Mouse (Mus musculus) adrenal gland, postnatal 36 days (tissue): ENCODE measurements at regions not wholly inside any gene's neighbourhood (a gene's known extent, or its start where the extent isn't known, plus 50 kb on each side); places are given as distances from the start of the nearest gene placed in this dataset.

Experiments
- DNase-seq, 2 experiments: peaks; one replicate each; pipeline ENCODE4 v3.0.0; 2021; ENCODE audit warnings: mixed read lengths in 1 of 2

DNA sequence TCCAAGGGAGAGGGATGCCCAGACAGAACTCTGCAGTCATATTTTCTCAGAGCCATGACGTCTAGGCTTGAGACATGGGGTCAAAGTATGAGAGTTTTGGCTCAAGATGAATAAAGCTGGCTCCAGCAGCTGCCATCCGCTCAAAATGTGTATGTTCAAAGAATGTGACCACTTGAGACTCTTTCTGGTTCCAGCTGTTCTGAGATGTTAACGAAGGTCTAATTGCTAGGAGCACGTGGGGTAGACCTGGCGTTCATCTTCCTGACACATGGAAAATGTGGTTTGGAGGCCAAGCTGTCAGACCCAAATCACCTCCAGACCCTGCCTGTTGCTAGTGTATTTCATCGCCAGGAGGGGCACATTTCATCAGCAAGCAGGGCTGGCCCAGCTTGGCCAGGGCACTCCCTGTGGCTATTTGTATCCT, 58.9 kb upstream of the Ankrd1 start:
- DNase-seq = no peak

DNA sequence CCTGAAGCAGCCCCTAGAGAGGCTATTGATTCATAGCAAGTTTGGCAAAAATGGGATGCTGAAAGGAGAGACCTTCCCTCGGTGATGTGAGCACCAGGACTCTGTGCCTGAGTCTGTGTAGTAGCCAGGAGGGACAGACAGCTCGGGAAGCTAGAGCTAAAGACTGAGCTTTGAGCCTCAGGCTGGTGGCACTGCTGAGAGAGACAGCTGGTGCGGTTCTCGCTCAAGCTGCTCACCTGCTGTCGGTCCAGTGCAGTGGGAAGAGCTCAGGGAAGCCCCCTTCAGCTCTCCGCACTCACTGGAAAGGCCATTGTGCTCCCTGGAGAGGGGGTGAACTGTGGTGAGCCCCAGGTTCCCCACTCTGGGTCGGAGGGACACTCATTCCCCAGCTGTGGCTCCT, 60.4 kb upstream of the Ankrd1 start:
- DNase-seq = no peak

DNA sequence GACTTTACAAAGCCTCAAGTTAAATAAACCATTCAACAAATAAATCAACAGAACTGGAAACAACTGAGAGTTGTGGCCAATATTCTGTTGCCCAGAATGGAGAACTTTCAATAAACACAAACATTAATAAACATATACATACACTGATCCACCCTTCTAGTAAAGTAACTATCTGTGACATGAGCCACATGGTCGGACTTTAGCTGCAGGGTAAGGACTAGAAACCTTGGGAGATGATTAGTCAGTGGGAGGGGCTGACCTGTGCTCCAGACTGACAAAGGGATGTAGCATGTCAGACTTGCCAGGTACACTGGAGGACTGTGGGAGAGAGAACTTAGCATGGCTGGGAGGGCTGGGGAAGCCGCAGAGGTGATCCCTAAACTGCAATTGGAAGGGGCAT, 61.6 kb upstream of the Ankrd1 start:
- DNase-seq = no peak

DNA sequence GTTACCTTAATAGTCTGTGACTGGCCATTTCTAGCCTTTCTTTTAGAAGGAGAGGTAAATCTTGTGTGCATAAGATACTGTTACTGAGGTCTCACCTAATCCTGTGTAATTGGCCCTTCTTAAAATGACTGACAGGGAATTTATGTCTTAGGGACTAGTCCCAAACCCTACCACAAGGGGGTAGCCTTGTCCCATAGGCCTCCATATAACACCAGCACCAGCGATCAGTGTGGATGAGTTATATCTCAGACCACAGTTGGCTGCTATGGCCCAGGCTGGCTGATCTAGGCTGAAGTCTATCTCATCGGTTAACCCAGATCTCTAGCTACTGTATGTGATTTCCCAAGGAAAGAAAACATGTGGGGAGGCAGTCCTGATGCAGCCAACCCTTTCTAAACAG, 63.2 kb upstream of the Ankrd1 start:
- DNase-seq = peak; percentile 59 to 79

DNA sequence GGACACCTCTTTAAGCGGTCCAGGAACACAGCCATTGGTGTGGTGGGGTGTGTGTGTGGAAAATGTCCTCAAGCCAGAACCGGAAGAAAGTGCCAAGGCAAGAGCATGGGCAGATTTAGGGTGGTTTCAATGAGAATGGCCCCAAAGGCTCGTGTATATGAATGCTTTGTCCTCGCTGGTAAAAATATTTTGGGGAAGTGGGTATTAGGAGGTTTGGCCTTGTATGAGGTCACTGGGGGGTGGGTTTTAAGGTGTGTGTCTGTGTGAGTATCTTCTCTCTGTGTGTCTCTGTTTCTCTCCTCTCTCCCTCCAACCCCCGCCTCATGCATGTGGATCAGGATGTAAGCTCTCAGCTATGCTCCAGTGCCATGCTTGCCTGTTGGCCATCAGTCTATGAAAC, 69.8 kb upstream of the Ankrd1 start:
- DNase-seq = no peak

DNA sequence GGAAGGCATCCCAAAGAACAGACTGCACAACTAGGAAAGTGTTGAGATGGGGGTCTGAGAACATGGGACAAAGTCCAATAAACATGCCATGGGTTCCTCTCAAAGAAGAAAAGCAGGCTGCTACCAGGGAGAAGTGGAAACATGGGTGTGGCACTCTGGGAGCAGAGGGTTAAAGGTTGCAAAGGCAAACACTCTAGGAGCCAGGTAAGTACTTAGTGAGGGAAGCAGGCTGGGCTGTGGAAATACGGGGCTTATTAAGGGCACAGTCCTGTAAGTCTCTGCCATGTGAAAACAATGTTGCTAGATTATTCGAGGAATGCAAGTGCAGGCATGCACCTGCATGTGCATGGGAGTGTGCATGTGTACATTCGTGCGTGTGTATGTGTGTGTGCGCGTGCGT, 71.7 kb upstream of the Ankrd1 start:
- no peak for DNase-seq

DNA sequence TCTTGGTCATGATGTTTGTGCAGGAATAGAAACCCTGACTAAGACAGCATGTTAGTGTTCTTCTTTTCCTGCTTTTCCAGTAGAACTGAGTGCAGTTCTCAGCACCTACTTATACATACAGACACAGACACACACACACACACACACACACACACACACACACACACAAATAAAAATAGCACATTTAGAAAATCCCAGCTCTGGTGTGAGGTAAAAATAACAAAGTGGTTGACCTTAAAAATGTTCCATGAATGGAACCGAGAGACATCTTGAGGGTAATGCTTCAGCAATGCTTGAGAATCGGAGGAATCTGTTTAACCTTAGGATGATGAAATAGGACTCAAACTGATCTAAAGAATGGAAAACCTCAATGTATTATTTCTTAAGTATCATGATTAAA, 84.4 kb upstream of the Ankrd1 start:
- DNase-seq = no peak

DNA sequence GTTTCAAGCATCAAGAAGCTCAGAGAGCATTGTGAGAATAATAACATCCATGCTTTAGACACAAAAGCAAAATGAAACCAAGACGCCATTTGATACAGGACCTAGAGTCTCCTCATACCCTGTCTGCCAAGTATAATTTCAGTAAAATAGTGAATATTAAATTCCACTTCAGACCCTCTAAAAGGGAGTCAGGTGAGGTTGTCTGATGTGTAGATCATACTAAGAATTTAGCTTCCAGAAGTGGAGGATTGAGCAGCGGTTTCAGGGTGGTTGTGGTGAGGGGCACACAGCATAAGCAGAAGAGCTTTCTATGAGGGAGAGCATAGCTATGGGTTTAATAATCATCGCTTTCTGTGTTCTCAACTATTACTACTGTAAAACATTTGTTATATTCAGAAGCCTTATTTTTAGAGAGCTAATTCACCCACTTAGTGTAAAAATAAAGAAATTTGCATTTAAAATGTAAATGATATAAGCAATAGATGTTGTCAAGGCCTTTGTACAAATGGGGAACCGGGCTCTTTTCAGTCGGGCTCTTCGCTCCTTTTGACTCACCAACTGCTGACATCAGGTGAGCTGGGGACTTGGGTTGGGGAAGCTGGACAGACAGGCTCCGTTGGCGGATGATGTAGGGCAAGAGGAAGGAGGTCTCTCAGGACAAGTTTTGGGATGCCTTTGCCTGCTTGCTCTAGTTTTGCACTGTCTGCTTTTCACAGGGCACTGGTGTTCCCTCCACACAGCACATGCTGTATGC, 85.2 kb upstream of the Ankrd1 start:
- no peak for DNase-seq

DNA sequence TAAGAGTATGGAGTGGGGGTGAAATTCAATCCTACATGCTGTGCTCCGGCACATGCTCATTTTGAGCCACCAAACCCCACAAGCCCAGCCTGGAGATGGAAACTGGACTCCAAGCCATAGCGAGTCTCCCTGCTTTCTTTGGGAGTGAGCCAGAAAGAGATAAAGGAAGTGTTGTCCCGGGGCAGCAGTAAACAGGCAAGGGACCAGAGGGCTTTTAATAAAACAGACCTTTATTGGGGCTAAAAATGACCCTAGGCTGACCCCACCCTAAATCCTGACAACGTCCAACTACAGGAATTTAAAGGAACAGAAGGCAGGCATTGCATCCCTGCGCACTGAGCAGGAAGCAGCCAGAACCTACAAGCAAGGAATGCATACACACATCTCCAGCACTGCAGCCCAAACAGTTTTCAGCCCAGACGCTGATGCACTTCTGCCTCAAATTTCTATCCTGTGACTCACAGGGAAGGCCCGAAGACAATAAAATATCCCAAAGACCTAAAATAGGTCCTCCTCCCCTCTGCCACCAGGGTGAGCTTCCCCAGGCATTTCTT, 87.9 kb upstream of the Ankrd1 start:
- peak in 1 of 2 experiments; percentile 5 for DNase-seq

DNA sequence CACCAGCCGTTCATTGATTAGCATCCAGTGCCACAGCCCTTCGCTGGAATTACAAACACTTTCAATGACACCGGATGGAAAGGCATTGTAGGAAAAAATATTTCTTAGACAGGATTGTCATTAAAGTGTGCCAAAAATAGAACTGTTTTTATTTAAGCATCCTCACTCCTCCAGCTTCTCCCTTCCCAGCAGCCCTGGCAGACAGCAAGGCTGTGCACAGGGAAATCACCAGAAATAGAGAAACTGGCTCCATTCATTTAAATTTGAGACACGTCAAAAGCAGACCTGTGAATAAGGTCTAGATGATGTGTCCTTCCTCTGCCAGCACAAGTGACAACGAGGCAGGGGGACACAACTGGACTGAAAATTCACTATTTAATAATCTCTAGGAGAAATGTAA, 88.5 kb upstream of the Ankrd1 start:
- DNase-seq = no peak

DNA sequence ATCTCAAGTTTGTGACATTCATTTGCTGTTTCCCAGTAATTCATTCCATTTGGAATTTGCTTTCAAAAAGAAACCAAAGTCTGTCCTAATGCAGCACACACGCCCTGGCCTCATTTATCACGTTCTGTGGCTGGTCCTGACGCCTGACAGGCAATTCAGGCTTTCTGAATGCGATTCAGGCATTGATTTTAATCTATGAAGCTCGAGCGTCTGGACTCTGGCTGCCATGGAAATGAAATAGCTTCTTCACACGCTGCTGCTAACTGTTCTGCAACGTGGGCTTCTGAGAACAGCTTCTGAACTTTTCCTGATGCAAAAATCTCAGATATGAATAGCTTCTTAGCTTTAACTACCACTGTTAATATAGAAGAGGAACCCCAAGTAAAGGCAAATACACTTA, 93.6 kb upstream of the Ankrd1 start:
- no peak for DNase-seq

DNA sequence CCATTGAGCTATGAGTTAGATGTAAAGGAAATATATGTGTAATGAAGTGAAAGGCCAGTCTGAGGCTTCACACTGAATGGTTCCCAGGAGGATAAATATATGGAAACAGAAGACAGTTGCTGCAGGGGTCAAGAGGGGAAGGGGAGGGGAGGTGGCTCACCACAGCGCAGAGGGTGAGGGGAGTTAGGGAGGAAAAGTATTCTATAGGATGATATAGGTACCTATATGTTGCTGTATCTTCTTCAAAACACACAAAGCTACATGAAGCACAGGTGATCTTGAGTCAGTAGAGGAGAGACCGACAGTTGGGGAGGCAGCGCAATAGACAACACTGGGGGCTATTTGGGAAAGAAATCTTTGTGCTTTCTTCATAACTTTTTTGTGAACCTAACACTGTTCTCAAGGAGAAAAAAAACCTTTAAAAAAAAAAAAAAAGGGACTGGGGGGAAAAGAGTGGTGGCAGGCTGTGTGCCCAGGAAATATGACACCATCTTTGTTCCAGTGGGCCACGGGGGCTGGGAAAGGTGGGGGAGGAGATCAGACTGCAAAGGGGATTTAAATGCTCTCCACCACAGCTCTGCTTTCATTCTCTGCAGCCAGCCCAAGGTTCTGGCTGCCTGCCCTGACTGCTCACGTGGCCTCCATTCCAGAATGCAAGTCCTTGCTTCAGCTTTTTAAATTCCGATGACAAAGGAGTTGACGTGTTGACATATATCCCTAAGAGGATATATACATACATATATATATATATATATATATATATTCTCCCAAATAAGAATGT, 94.5 kb upstream of the Ankrd1 start:
- DNase-seq = peak; percentile 76 to 77

DNA sequence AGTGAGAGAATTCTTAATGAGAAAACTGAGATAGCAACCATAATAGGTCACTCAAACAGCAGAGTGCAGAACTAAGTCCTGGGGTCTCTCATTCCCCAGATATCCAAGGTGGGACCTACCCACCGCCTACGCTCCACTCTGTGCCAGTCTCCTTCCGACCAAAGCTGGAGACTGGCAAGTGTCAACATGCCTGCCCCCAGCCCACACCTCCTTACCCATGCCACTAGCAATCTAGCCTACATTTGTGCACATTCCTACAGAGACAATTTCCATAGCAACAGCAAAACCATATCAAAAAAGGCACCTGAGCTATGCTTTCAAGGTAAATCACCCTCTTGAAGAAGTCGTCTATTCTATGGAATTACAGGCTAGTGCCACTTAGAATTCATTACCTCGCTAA, 97.3 kb upstream of the Ankrd1 start:
- no peak for DNase-seq

DNA sequence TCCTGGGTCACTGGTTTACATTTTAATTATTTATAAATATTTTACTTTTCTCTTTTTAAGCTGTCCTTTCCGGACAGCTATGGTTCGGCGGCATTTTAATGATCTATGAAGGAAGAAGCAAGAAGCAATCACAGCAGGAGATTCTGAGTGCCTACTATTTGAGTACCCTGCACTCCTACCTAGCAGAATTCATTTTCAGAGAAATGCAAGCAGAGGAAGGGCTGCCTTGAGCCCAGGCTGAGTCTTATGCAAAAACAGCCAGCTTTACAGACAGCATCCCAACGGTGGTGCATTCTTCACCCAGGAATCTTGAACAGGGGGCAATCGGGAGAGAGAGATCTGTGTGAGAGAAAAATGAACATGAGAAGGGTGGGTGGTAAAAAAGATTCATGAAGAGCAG, 97.7 kb upstream of the Ankrd1 start:
- DNase-seq = no peak

DNA sequence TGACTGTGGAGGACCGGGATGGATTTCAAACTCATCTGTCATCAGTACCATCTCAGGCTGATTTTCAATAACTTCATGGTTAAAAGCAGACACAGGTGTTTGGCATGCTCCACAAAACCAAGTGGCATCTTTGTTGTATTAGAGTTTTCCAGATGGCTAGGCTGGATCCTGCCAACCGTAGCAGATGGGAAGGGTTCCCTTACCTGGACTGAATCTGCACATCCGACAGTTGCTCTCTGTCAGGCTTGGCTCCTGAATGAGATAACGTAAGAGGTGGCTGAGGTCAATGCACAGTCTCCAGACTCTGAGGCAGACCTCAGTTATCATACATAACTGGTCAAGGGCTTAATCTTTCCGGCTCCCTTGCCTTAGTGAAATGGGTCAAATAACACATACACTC, 99.0 kb upstream of the Ankrd1 start:
- no peak for DNase-seq

DNA sequence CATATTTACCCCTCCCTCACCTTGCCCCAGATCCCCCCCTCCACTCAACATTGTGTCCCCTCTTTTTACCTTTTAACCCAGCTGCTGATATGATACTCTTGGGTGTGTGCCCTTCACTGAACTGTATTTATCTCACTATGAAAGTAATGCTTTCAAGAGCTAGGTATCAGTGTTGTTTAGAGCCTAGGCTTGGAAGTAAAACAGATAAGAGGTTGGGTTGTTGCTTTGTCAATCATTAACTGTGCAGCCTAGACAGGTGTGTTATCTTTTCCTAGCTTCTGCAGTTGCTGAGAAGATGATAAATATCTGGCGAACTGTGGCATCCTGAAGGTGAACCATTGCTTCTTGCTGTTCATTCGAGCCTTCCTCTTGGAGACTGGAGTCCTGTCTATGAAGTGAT, 101.2 kb upstream of the Ankrd1 start:
- no peak for DNase-seq

DNA sequence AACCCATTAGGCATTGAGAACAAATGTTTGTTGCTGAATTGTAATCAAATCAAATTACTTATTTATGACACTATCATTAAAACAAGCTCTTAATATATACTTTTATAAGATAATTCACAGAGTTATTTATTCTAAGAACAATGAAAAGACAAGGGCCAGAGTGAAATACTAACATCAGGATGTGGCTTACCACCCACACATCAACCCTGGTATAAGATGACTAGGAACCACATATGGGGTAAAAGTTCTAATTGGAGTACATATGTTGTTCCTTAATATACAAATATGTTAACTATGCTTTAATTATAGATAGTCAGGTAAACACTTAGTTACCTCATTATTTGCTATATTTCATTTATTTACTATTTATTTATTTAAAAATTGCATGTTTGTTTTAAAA, 101.7 kb upstream of the Ankrd1 start:
- no peak for DNase-seq

DNA sequence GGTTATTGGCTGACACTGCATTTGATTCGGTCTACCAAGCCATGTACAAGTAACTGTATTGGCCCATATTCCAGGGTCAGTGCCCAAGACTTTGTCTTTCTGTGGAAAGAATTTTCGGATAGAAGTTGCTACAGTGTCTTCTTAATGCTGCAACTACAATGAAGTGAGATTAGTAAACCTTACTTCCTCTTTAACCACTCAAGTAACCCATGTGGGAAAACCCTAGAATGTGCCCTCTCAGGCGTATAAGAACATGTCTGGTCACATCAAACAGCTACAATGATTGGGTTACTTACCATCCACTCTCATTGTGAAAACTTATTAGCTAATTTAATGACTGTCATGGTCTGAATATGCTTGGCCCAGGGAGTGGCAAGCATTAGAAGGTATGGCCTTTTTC, 102.3 kb upstream of the Ankrd1 start:
- no peak for DNase-seq

DNA sequence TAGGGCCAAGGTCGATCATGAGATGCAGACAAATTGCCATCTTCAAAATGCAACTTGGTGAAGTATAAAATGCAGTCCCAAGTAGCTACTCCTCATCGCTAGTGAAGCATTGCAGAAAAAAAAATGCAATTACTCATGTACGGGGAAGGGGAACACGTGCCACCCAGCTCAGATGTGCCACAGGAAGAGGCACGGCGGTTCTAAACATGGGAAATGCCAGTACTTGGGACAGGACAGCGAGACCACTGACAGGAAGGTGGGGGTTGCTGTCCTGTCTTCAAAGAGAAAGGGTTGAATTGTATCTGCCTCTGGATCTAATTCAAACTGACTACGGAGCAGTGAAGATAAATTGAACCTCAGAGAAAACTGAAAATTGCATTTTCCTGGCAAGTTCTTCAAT, 104.6 kb upstream of the Ankrd1 start:
- DNase-seq = no peak

DNA sequence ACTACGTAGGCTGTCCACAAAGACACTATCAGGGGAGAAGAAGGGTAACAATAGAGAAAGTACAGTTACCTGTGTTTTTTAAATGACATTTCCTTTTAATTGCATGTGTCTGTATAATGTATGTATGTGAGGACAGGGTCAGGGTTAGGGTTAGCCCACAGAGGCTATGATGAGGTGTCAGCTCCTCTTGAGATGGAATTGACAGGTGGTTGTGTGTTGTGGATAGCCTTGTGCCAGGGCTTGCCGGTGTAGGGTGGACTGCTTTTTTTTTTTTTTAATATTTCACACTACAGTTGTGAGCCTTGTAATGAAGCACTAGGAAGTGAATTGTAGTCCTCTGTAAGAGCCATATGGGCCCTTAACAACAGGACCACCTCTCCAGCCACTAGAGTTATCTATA, 105.7 kb upstream of the Ankrd1 start:
- no peak for DNase-seq

DNA sequence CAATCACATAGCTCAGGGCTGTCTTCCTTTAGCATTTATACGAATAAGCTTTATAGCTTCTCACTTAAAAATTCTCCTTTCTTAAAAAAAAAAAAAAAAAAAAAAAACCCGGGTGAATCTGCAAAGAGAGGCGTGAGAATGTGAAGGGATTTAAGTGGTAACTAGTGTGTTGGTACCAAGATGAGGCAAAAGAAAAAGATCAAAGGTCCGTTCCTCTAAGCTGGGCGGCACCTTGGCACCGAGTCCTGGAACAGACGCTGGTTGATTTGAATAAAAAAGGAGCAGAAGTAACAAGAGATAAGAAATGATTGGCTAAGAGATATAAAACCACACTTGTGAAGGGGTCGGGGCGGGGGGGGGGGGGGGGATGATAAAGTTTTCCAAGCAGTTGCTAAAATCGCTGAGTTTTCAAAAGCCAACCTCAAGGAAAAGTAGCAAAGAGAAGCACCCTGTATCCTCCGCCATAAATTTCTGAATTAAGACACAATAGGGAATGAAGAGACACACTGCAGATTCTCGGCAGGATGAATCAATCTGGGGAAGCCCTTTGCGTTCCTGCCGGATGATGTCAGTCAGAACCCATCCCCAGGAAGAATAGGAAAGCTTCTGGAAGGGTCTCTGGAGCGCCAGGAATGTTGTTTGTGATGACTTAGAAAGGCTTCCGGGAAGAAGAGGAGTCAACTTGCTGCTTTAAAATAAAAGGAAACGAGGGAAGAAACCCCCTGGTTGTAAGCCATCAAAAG, 107.7 kb upstream of the Ankrd1 start:
- DNase-seq = no peak

DNA sequence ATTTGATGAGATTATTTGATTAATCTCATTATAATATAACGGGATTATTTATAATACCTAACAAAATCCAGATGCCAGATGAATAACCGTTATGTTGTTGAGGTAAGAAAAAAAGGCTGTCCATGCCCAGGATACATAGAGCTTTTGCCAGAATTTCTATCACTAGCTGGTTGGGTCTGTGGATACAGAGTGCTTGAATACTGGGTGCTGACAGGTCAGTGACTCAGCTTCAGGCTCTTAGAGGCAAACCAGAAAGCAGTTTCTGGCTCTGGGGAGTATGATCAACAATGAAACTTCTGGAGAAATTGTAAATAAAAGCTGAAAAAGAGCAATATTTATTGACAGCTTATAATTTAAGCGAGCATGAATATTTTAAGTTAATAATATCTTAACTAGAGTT, 109.4 kb upstream of the Ankrd1 start:
- DNase-seq = no peak

DNA sequence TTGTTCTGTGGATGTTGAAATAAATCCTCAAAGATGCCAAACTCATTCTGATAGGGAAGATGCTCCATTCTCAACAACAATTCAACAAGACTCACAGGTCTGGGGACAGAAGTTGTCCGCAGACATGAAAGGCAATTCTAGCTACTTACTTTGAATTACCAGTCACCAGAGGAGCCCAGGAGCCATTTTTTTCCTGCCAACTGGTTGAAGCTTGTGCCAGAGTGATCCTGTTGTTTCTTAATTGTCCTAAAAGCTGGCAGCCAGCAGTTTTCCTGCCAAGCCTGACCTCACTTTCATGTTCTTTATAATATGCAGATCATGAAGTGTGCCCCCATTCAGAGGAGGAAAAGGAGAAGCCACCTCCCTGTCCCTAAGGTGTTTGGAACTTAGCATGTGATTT, 110.0 kb upstream of the Ankrd1 start:
- DNase-seq = no peak
